ENCODE assay signal across 22 mouse cellular contexts in genomic region chr11:101616104-101616503, GRCm38 (mm10). TPM values are rescaled to one million over a fixed set of nuclear protein-coding genes. Genes with fewer than 3 reads are reported as not detected.
"Had no signal": no experiment of that assay in that cellular context is flagged by ENCODE, and none has a peak within 500 bp of the region (broad histone marks: within the 10 kb centered on the region; RNA-seq: fewer than 3 reads in every experiment).

No protein-coding gene starts in this region.

- H3K9ac ChIP-seq: limb, embryonic 15.5 days had no signal

- DNase-seq: kidney, adult 18-20 months; kidney, adult 9 months; kidney, postnatal 14 days; kidney, postnatal 4 days; left cerebral cortex, postnatal 4 days; lung, adult 2 months; lung, postnatal 14 days; lung, postnatal 4 days; midbrain, embryonic 14.5 days; right cerebral cortex, postnatal 4 days; thymus, adult 2 months; thymus, postnatal 25 days had no signal

- H3K27me3 ChIP-seq: limb, embryonic 12.5 days; limb, embryonic 15.5 days had no signal

- H3K27ac ChIP-seq: limb, embryonic 12.5 days; limb, embryonic 15.5 days; stomach, postnatal 0 days had no signal

- H3K36me3 ChIP-seq: limb, embryonic 12.5 days; limb, embryonic 15.5 days had no signal

- H3K4me3 ChIP-seq: limb, embryonic 12.5 days; limb, embryonic 15.5 days had no signal

- H3K4me2 ChIP-seq: limb, embryonic 12.5 days; limb, embryonic 15.5 days; midbrain, embryonic 11.5 days had no signal

- H3K9me3 ChIP-seq: limb, embryonic 12.5 days; limb, embryonic 15.5 days had no signal

RNA-seq across cellular contexts. Expression of gene Gm11634, which starts 17.0 kb away (rescaled TPM):
- polyA plus RNA-seq: kidney, embryonic 16.5 days; limb, embryonic 12.5 days; limb, embryonic 15.5 days; lung, adult 2 months; lung, embryonic 16.5 days; midbrain, embryonic 11.5 days; midbrain, embryonic 14.5 days; midbrain, postnatal 0 days; neural tube, embryonic 11.5 days; neural tube, embryonic 14.5 days; stomach, embryonic 14.5 days; thymus, adult 2 months had no signal
